Mouse (Mus musculus) lung, postnatal 0 days (tissue): ENCODE data around the gene Tsc2.

ENCODE experiments used
- CTCF ChIP-seq: IDR thresholded peaks from 2 replicates; pipeline ENCODE4 v1.5.1; 2016; ENCODE audit warnings: antibody characterized with exemption, mild to moderate bottlenecking
- EP300 ChIP-seq: IDR thresholded peaks from 2 replicates; pipeline ENCODE4 v1.6.1; 2016; ENCODE audit warnings: antibody characterized with exemption, mild to moderate bottlenecking, control low read depth

DNA sequence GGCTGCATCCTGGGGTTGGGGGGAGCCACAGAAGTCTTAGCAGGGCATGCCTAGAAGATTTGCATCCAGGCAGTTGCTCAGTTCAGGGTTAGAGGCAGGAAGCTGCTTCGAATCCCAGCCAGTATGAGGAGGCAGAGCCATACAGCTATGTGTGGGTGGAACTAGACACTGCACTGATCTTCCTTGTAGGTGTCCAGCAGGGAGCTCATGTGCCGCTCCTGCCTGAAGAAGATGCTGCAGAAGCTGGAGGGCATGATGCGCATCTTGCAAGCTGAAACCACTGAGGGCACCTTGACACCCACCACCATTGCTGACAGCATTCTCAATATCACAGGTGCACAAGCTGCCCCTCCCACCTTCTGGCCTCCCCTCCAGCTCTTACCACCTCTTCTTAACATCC, 52.9 kb downstream of the Tsc2 start:
- TF ChIP-seq EP300 (no peak), CTCF (no peak)
